Mouse (Mus musculus) intestine, postnatal 0 days (tissue): ENCODE data around the gene Cbs. TPM values are rescaled to one million over a fixed set of nuclear protein-coding genes. Genes with fewer than 3 reads are reported as not detected.
A peak's percentile ranks its signal among the peaks of the same experiment; 100 is the strongest.
"Not testable (repeated sequence)": the region's sequence is repeated elsewhere in the genome, so short reads cannot be mapped to it uniquely, and the experiment has no call there.

Experiments used
- ATAC-seq: fragments of 200-750 bp; cut with Nextera tagmentation; 2 replicates; pipeline ENCODE4 v1.8.0; 2017; ENCODE audit warnings: mild to moderate bottlenecking, moderate TSS enrichment, moderate library complexity
- H3K27ac ChIP-seq: fragments of 300-500 bp; sonication (generic); 2 replicates; pipeline ENCODE4 v1.5.1; 2014; ENCODE audit warnings: mild to moderate bottlenecking, low read depth, low read length, moderate library complexity
- H3K27me3 ChIP-seq: fragments of 300-500 bp; sonication (generic); replicated peaks from 2 replicates; pipeline ENCODE4 v1.6.1; 2014; ENCODE audit warnings: low read length, mixed read lengths; ENCODE audit not compliant: control insufficient read depth, insufficient read depth
- H3K36me3 ChIP-seq: fragments of 300-500 bp; sonication (generic); 2 replicates; pipeline ENCODE4 v1.6.1; 2014; ENCODE audit warnings: mild to moderate bottlenecking, moderate library complexity; ENCODE audit not compliant: control insufficient read depth, insufficient read depth
- H3K4me1 ChIP-seq: fragments of 300-500 bp; sonication (generic); replicated peaks from 2 replicates; pipeline ENCODE4 v1.6.1; 2014; ENCODE audit warnings: antibody characterized with exemption, low read length, mixed read lengths; ENCODE audit not compliant: control insufficient read depth, insufficient read depth
- H3K4me2 ChIP-seq: fragments of 300-500 bp; sonication (generic); replicated peaks from 2 replicates; pipeline ENCODE4 v1.6.1; 2014; ENCODE audit warnings: low read depth, mild to moderate bottlenecking, moderate library complexity
- H3K4me3 ChIP-seq: fragments of 300-500 bp; sonication (generic); 2 replicates; pipeline ENCODE4 v1.5.1; 2014; ENCODE audit warnings: low read depth, low read length
- H3K9ac ChIP-seq: fragments of 300-500 bp; sonication (generic); 2 replicates; pipeline ENCODE4 v1.6.1; 2014; ENCODE audit warnings: mild to moderate bottlenecking, low read depth, low read length
- H3K9me3 ChIP-seq: fragments of 300-500 bp; sonication (generic); 2 replicates; pipeline ENCODE4 v1.6.1; 2016; ENCODE audit warnings: mixed run types; ENCODE audit not compliant: control insufficient read depth
- CTCF ChIP-seq: sonication (generic); IDR thresholded peaks from 2 replicates; pipeline ENCODE4 v1.5.1; 2016; ENCODE audit warnings: low read depth, mild to moderate bottlenecking, control low read depth, antibody characterized with exemption, moderate library complexity
- WGBS: fragments of 180-500 bp; shearing (Covaris S2); extraction: QIAGEN DNeasy Blood & Tissue Kit; methylation state at CpG from one replicate; pipeline ENCODE4 v1.1.7; 2014; 5-methylcytosine and 5-hydroxymethylcytosine counted together
- polyA plus RNA-seq: library from polyadenylated mRNA; unstranded; fragments of >200 nt; fragmentation: Nextera tagmentation; extraction: Ambion mirVana; gene quantifications from 2 replicates; pipeline ENCODE4 v1.2.1, GENCODE M21; 2015

Cbs gene
- polyA plus RNA-seq, 1 experiment from 2014 or later: 0.09 TPM

GRCm38 (mm10) chr17:31623101-31623500, 13.9 kb downstream of the Cbs start:
- H3K4me3 ChIP-seq: no peak overlapping the region

GRCm38 (mm10) chr17:31613086-31613755, 23.8 kb downstream of the Cbs start:
- H3K9ac ChIP-seq: no peak overlapping the region
- H3K4me2 ChIP-seq: no peak overlapping the region
- ATAC-seq: no peak
- H3K27ac ChIP-seq: no peak overlapping the region
- H3K36me3 ChIP-seq: no peaks in the 10 kb centered on the region
- no peaks in the 10 kb centered on the region for H3K9me3 ChIP-seq
- no peaks in the 10 kb centered on the region for H3K4me1 ChIP-seq
- no peaks in the 10 kb centered on the region for H3K27me3 ChIP-seq
- H3K4me3 ChIP-seq: no peak overlapping the region
- WGBS: 77% methylated on average over 4 of the region's 4 CpGs
- TF ChIP-seq CTCF: no peak

More at GRCm38 (mm10) chr17:31623101-31623500, 13.9 kb downstream of the Cbs start:
- H3K9me3 ChIP-seq: no peaks in the 10 kb centered on the region
- H3K4me1 ChIP-seq: no peaks in the 10 kb centered on the region
- ATAC-seq: no peak
- no peaks in the 10 kb centered on the region for H3K27me3 ChIP-seq
- no peak for TF ChIP-seq CTCF
- no peak overlapping the region for H3K9ac ChIP-seq
- H3K4me2 ChIP-seq: no peak overlapping the region
- H3K27ac ChIP-seq: no peak overlapping the region
- no peaks in the 10 kb centered on the region for H3K36me3 ChIP-seq
- WGBS: 89% methylated on average over 4 of the region's 4 CpGs

- no peak overlapping the region for H3K4me3 ChIP-seq
- ATAC-seq: no peak
- WGBS: 87% methylated on average over 3 of the region's 3 CpGs
- no peaks in the 10 kb centered on the region for H3K9me3 ChIP-seq
- no peak for TF ChIP-seq CTCF
- no peaks in the 10 kb centered on the region for H3K4me1 ChIP-seq
- no peak overlapping the region for H3K9ac ChIP-seq
- H3K27ac ChIP-seq: no peak overlapping the region
- peaks cover 4% of the 10 kb centered on the region; the same call in 1 of the 2 replicates for H3K36me3 ChIP-seq
- H3K4me2 ChIP-seq: no peak overlapping the region
- H3K27me3 ChIP-seq: no peaks in the 10 kb centered on the region
Observed at GRCm38 (mm10) chr17:31609895-31610294, 27.1 kb downstream of the Cbs start.

- not testable (repeated sequence) for H3K27ac ChIP-seq, H3K4me1 ChIP-seq
- 93% methylated on average over 3 of the region's 3 CpGs for WGBS
Observed at GRCm38 (mm10) chr17:31609173-31609572, 27.9 kb downstream of the Cbs start.

GRCm38 (mm10) chr17:31607256-31607951, 29.6 kb downstream of the Cbs start:
- H3K27ac ChIP-seq: no peak overlapping the region
- no peaks in the 10 kb centered on the region for H3K9me3 ChIP-seq
- ATAC-seq: 0 out of 2 replicates have a peak, but pooled peaks have one; percentile 45
- H3K4me2 ChIP-seq: no peak overlapping the region
- no peak overlapping the region for H3K9ac ChIP-seq
- H3K27me3 ChIP-seq: no peaks in the 10 kb centered on the region
- H3K36me3 ChIP-seq: peaks cover 24% of the 10 kb centered on the region
- no peak for TF ChIP-seq CTCF
- H3K4me1 ChIP-seq: no peaks in the 10 kb centered on the region
- H3K4me3 ChIP-seq: no peak overlapping the region
- WGBS: 66% methylated on average over 8 of the region's 8 CpGs

More at GRCm38 (mm10) chr17:31609173-31609572, 27.9 kb downstream of the Cbs start:
- H3K4me2 ChIP-seq, H3K9ac ChIP-seq, H3K4me3 ChIP-seq, H3K27me3 ChIP-seq, ATAC-seq, H3K36me3 ChIP-seq, H3K9me3 ChIP-seq: not testable (repeated sequence)

GRCm38 (mm10) chr17:31606424-31606823, 30.6 kb downstream of the Cbs start:
- WGBS: 86% methylated on average over 7 of the region's 7 CpGs
- Histone ChIP-seq H3K9ac (no peak overlapping the region), H3K4me3 (no peak overlapping the region), H3K27me3 (no peaks in the 10 kb centered on the region), H3K4me2 (no peak overlapping the region), H3K36me3 (peaks cover 31% of the 10 kb centered on the region), H3K4me1 (no peaks in the 10 kb centered on the region), H3K27ac (no peak overlapping the region), H3K9me3 (no peaks in the 10 kb centered on the region)
- TF ChIP-seq CTCF: peak; percentile 53
- ATAC-seq: no peak
